Mouse (Mus musculus) liver, adult (tissue): ENCODE measurements around the gene Cachd1.

Source experiments
- GATA4 ChIP-seq: IDR thresholded peaks from 2 replicates; pipeline ENCODE4 v1.6.1; 2014; ENCODE audit warnings: mild to moderate bottlenecking, low read length; ENCODE audit not compliant: insufficient replicate concordance

The Cachd1 gene

DNA sequence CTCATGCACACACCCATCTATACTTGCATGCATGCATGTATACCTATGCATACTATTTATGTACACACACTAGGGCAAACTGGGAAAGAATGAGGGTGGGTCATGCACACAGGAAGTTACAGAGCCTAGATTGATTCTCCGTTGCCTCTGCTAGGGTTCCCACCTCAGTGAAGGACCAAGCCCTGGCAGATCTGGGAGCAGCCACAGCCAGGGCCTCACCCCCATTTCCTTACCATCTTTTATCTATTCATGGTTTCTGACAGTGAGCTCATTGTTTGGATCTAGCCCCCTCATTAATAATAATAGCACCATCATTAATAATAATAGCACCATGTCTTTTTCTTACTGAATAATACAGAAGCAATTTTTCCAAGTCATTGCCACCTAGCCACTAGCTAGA lies 143.9 kb downstream of the Cachd1 start:
- TF ChIP-seq GATA4: no peak

DNA sequence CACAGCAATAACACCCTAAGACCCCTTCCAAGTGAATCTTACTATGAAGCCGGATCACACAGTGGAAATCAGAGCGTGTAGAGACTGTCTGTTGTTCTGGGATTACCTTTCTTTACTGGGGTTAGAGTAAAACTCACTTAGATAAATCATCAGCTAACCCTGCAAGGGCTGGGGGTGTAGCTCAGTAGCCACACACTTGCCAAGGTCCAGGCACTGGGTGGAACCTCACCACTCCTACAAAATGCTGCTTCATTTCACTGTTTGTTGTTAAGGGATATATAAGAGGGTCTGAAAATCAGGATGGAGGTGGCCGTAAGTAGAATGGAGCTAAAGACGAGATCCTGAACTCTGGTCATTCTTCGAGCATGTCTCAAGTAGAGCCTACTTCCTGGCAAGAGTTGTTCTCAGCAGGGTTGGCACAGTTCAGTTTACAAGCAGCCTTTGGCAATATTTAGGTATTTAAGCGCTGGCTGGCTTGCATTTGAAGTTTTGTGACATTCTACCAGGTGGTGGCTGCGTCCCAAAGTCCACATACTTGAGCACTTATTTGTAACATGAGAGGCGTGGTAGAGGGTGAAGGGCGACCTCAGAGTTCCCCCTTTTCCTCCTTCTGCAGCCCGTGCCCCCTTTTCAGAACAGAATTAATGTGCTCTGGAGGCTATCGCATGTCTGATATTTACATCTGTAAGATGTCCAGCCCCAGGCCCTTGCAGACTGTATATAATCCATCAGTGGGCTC lies 146.5 kb downstream of the Cachd1 start:
- no peak for TF ChIP-seq GATA4

GRCm38 (mm10) chr4:100923598-100923997 lies 147.1 kb downstream of the Cachd1 start:
- TF ChIP-seq GATA4: no peak

DNA sequence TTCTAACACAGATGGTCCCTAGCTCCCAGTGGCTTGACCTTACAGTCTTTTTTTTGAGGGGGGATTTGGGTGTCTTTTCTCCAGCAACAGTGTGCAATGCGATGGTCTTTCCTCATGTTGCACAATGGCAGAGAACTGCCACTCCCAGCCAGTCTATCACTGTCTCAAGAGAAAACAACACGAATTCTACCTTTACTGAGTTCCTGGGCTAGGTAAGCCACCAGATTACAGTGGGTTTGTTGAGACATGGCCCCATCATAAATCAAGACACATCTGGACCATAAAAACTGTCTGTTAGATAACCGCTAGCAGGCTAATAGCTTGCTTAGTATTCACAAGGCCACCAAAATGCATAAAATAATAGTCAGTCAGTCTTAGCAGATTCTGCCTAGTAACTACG lies 147.8 kb downstream of the Cachd1 start:
- no peak for TF ChIP-seq GATA4

GRCm38 (mm10) chr4:100925153-100925552 lies 148.7 kb downstream of the Cachd1 start:
- no peak for TF ChIP-seq GATA4

GRCm38 (mm10) chr4:100926608-100927007 lies 150.1 kb downstream of the Cachd1 start:
- no peak for TF ChIP-seq GATA4

GRCm38 (mm10) chr4:100927059-100927458 lies 150.6 kb downstream of the Cachd1 start:
- no peak for TF ChIP-seq GATA4

- no peak for TF ChIP-seq GATA4
These were observed 167.2 kb downstream of the Cachd1 start for GRCm38 (mm10) chr4:100943689-100944088.

DNA sequence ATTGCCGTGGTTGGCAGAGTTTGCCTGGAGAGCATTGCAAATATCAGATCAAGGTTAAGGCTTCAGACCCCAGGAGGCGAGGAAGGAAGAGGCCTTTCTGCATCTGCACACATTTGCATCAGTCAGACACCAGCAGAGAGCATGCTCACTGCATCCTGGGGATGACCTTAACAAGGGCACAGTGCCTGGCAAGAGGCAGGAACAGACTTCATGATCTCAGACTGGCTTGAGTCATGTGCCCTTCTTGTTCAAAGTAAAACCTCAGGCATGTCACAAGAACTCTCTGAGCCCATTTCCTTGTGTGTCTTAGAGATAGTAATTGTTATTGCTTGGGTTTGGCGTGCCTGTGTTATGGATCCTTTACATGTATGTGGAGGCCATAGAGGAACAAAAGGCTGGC lies 167.8 kb downstream of the Cachd1 start:
- no peak for TF ChIP-seq GATA4

DNA sequence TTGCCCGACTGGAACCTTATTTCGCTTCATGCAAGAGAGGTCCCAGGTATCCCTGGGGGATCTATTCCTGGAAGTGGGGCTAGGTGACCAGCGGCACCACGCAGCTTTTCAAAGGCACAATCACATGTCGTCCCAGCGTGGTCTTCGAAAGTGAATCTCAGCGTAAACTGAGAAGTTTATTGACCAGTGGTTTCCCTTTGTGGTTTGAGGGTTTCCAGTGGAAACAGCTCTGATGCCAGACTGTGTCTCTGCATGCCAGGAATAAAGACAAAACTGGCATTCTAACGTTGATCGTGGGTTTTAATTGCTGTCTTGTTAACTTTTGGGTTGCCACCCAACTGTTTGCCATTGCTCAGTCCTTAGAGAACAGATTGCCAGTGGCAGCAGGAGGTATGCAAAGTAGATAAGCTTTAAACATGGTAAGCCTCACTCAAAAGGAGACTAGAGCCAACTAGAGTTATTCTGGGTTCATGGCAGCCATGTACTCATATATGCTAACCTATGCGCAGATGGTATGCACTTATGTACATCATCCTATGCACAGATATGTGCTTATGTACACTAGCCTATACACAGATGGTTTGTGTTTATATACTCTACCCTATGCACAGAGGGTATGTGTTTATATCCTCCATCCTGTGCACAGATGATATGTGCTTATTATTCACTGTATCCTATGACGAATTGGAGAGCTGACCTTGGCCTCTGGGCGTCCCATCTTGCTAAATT lies 168.9 kb downstream of the Cachd1 start:
- no peak for TF ChIP-seq GATA4

DNA sequence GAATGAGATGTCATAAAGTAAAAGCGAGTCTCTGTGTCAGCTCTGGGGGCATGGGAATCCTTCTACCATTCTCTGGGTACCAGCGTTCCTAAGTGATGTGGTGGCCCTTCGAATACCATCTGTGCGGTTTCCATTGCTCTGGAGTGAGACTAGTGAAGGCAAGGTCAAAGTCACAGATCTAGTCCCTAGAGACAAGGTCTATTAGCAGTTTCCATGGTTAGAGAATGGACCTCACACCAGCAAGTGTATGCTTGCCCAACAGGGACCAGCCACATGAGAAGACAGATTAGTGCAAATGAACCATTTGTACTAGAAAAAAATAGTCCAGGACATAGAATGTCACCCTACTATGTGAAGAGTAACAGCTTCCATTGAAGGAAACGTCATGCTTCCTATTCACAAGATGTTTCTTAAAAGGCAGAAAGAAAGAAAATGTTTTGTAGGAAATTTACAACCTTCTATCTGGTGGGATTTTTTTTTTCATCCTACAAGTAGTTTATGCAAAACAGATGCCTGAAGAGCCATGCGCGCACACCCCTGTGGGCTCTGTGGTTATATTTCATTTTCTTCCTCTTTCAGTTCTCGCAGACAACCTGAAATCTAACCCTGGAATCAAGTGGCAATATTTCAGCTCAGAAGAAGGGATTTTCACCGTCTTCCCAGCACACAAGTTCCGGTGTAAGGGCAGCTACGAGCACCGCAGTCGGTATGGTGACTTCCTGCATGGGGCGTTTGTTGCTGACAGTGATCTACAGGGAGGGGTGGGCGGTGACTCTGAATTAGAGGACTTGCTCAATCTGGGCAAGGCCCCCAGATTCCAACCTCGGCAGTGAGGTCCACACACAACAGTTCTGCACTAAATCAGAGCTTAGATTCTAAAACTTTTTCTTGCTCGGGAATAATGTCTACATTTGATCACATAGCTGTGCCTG lies 172.3 kb downstream of the Cachd1 start:
- no peak for TF ChIP-seq GATA4

- TF ChIP-seq GATA4: no peak
These were observed 173.8 kb downstream of the Cachd1 start for GRCm38 (mm10) chr4:100950316-100950715.

DNA sequence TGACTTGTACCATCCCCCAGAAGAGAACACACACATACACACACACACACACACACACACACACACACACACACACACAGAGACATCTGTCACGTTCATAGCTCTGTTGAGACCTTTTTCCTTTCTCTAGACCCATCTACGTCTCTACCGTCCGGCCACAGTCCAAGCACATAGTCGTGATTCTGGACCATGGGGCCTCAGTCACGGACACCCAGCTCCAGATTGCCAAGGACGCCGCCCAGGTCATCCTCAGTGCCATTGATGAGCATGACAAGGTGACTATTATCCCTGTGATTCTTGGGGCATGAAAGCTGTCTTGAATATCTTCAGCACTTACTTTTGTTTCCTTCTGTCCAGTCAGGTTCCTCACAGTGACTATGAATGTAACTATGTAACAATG lies 175.4 kb downstream of the Cachd1 start:
- TF ChIP-seq GATA4: no peak

DNA sequence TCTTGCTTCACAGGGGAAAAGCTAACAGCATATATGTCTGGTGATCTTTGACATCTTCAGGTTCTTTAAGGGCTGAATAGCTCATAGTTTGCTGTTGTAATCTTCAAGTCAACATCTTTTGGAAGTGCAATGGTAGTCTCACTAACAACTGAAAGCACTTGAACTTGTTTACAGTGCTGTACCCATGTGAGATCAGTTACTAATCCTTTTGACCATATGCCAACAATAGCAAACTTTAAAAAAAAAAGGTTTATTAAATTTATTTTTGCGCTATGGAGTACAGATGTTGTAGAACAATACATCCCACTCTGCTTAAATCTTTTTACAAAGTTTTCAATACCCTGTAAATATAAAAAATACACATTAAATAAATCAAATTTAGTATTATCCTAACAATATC lies 186.9 kb downstream of the Cachd1 start:
- TF ChIP-seq GATA4: no peak

DNA sequence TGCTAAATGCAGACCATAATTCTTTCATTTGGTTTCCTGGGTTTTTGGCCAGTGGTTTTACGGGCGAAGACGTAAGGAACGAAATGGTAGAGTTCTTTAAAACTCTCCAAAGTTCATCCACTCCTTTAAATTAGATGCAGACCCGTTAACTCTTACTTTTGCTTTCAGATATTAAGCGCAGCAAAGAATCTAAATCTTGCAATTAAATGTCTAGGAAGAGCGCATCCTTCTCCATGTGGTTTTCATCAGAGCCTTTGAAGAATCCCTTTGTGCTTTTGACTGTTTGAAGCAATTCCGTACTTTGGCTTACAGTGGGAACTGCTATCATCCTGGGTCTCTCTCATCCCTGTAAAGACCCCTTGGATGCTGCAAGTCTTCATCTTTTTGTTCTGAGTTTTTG lies 187.3 kb downstream of the Cachd1 start:
- TF ChIP-seq GATA4: no peak
